In genomic region chr9:75219942-75220341, GRCm38 (mm10) we compare ENCODE assay signal across 25 mouse cellular contexts. TPM values are rescaled to one million over a fixed set of nuclear protein-coding genes. Genes with fewer than 3 reads are reported as not detected.
A peak's percentile ranks its signal among the peaks of the same experiment; 100 is the strongest.
DNase-seq lines count a peak whose midpoint lies in the region; ATAC-seq lines count a peak whose summit lies in the region.
"Had no signal": no experiment of that assay in that cellular context is flagged by ENCODE, and none has a peak within 500 bp of the region (broad histone marks: within the 10 kb centered on the region; RNA-seq: fewer than 3 reads in every experiment).

No protein-coding gene starts in this region.

- no peak for ATAC-seq in activated CD4-positive, CD25-positive, alpha-beta regulatory T cell, adult 4 months
- ATAC-seq in CD4-positive, CD25-positive, alpha-beta regulatory T cell, adult 4 months = no peak
- ATAC-seq: forebrain, embryonic 16.5 days; intestine, embryonic 16.5 days; liver, embryonic 12.5 days; liver, postnatal 0 days had no signal

- peak; percentile 52 to 72 for DNase-seq in frontal cortex, adult 2 months (ENCODE audit: extremely low spot score in 1 of 2, low spot score in 1 of 2)
- no peak for DNase-seq in frontal cortex, postnatal 36 days (ENCODE audit: low spot score in 2 of 2)
- peak; percentile 83 for DNase-seq in right cerebral cortex, adult 18-20 months
- DNase-seq in right cerebral cortex, postnatal 4 days = no peak
- peak; percentile 55 for DNase-seq in right cerebral cortex, postnatal 14 days
- DNase-seq: adrenal gland, adult 2 months; adrenal gland, postnatal 36 days; cerebellum, adult 2 months; cerebellum, postnatal 36 days; gastrocnemius, postnatal 25 days; heart, adult 18-20 months; heart, postnatal 4 days; kidney, adult 8-10 months; kidney, postnatal 4 days; layer of hippocampus, adult 9-11 months; liver, postnatal 0 days; lung, postnatal 36 days; spleen, adult 18-20 months; thymus, adult 18-20 months; thymus, postnatal 36 days had no signal

RNA-seq across cellular contexts. Expression of gene Myo5c, which starts 11.9 kb away (rescaled TPM):
- 1.6 and 2.0 TPM in 2 replicates for polyA plus RNA-seq in frontal cortex, adult 2 months (2012; rRNA removed)
- not detected for polyA plus RNA-seq in activated CD4-positive, CD25-positive, alpha-beta regulatory T cell, adult 4 months (2017; shearing (Covaris generic))
- polyA plus RNA-seq in CD4-positive, CD25-positive, alpha-beta regulatory T cell, adult 4 months (2017; shearing (Covaris generic)) = 1 to 10 TPM in 1 of 2 experiments, not detected in 1; 1.1 TPM

Comparison
In these comparisons a context has a peak if more than half of its experiments do, and no peak if none do; other contexts are left out.
1. DNase-seq: peak in frontal cortex, adult 2 months (2 of 2), right cerebral cortex, adult 18-20 months (single experiment) and right cerebral cortex, postnatal 14 days (single experiment); none in frontal cortex, postnatal 36 days (0 of 2) and right cerebral cortex, postnatal 4 days (single experiment).